ENCODE assay signal across 19 mouse cellular contexts in the genomic region with DNA sequence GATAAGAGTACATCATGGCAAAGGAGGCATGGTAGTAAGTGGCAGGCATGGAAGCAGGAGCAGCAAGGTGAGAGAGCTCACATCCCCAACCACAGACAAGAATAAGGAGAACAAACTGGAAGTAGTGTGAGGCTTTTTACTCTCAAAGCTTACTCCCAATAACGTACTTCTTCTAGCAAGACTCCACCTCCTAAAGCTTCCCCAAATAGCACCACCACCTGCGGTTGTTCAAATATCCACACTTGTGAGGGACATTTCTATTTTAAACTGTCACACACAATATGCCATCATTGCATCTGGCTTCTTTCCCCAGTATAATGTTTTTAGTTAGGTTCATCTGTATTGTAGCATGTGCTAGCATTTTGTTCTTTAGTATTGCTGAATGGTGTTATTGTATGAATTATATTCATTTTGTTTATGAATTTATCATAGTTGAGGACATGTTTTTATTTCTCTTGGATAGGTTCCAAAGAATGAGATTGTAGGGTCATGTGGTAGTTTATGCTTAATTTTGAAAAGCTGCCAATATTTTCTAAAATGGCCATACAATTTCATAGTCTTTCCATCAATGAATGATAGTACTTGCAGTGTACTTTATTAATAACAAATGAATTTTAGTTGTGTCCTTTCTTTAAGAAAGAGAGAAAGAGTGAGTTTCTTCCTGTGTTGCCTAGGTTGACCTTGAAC. TPM values are rescaled to one million over a fixed set of nuclear protein-coding genes. Genes with fewer than 3 reads are reported as not detected.
DNase-seq lines count a peak whose midpoint lies in the region; ATAC-seq and TF ChIP-seq lines count a peak whose summit lies in the region.
"Had no signal": no experiment of that assay in that cellular context is flagged by ENCODE, and none has a peak within 500 bp of the region (broad histone marks: within the 10 kb centered on the region; RNA-seq: fewer than 3 reads in every experiment).

No protein-coding gene starts in this region.

- no peak for TF ChIP-seq RAD21 in CH12.LX (IDR thresholded peaks at IDR 0.05; ENCODE audit: low read depth, low read length)

- peaks cover 0 to 57% of the 10 kb centered on the region in 2 experiments; a peak in 2 of 4 replicates for H3K4me1 ChIP-seq in CH12.LX (ENCODE audit: control insufficient read depth in 1 of 2, insufficient read depth in 2 of 2)
- H3K4me1 ChIP-seq in megakaryocyte, embryonic 14.5 days, result peaks cover 44% of the 10 kb centered on the region
- H3K4me1 ChIP-seq in kidney, embryonic 14.5 days (ENCODE audit: control insufficient read depth, insufficient read depth, low read length), result no peaks in the 10 kb centered on the region; the same call in 1 of the 2 replicates
- H3K4me1 ChIP-seq: embryonic facial prominence, embryonic 12.5 days; forebrain, embryonic 15.5 days had no signal

- in situ Hi-C loops in CH12.LX (cut with MboI; ENCODE audit: low pct_ligation_motif_present, low pct_unique_long_range_greater_than_20kb, low sequenced_read_pairs), result no loop called here

- WGBS in kidney, embryonic 14.5 days, result 86% methylated on average over 2 of the region's 2 CpGs

- peaks cover 79% of the 10 kb centered on the region for H3K79me2 ChIP-seq in CH12.LX (replicated peaks; ENCODE audit: control insufficient read depth, extremely low read depth, insufficient read depth, poor library complexity, severe bottlenecking)

- TF ChIP-seq CTCF in CH12.LX (conservative IDR thresholded peaks at IDR 0.05 in 1 of 2, IDR thresholded peaks at IDR 0.05 in 1 of 2; ENCODE audit: low read depth in 2 of 2, low read length in 2 of 2), result no peak

- H3K9me3 ChIP-seq in CH12.LX (replicated peaks; ENCODE audit: low read length), result no peaks in the 10 kb centered on the region
- no peaks in the 10 kb centered on the region for H3K9me3 ChIP-seq in megakaryocyte, embryonic 14.5 days
- no peaks in the 10 kb centered on the region for H3K9me3 ChIP-seq in kidney, embryonic 14.5 days (ENCODE audit: control insufficient read depth, low read length)
- H3K9me3 ChIP-seq: embryonic facial prominence, embryonic 12.5 days; forebrain, embryonic 15.5 days; heart, embryonic 12.5 days; hindbrain, embryonic 12.5 days; kidney, embryonic 15.5 days; liver, embryonic 12.5 days; lung, embryonic 15.5 days; neural tube, embryonic 15.5 days; stomach, embryonic 15.5 days had no signal

- no peak overlapping the region for H3K27ac ChIP-seq in CH12.LX (ENCODE audit: insufficient read depth, low read depth)
- H3K27ac ChIP-seq in kidney, embryonic 14.5 days (ENCODE audit: low read depth, low read length), result no peak overlapping the region
- H3K27ac ChIP-seq: embryonic facial prominence, embryonic 12.5 days; forebrain, embryonic 15.5 days; hindbrain, embryonic 12.5 days; kidney, embryonic 15.5 days; liver, embryonic 12.5 days; lung, embryonic 15.5 days; neural tube, embryonic 15.5 days; stomach, embryonic 15.5 days had no signal

- TF ChIP-seq EP300 in CH12.LX (IDR thresholded peaks at IDR 0.05; ENCODE audit: low read length), result no peak

- peaks cover 0 to 8% of the 10 kb centered on the region in 2 experiments for H3K36me3 ChIP-seq in CH12.LX (replicated peaks in 1 of 2; ENCODE audit: control insufficient read depth in 1 of 2, insufficient read depth in 1 of 2, low read length in 1 of 2)
- H3K36me3 ChIP-seq in megakaryocyte, embryonic 14.5 days (replicated peaks; ENCODE audit: low read length), result peaks cover 17% of the 10 kb centered on the region
- no peaks in the 10 kb centered on the region for H3K36me3 ChIP-seq in kidney, embryonic 14.5 days (ENCODE audit: control insufficient read depth, insufficient read depth, low read length)
- H3K36me3 ChIP-seq: embryonic facial prominence, embryonic 12.5 days; forebrain, embryonic 15.5 days; heart, embryonic 12.5 days; hindbrain, embryonic 12.5 days; kidney, embryonic 15.5 days; liver, embryonic 12.5 days; lung, embryonic 15.5 days; neural tube, embryonic 15.5 days; stomach, embryonic 15.5 days had no signal

- no peaks in the 10 kb centered on the region for H3K27me3 ChIP-seq in CH12.LX (replicated peaks)
- H3K27me3 ChIP-seq in megakaryocyte, embryonic 14.5 days (replicated peaks), result no peaks in the 10 kb centered on the region
- no peaks in the 10 kb centered on the region for H3K27me3 ChIP-seq in kidney, embryonic 14.5 days (ENCODE audit: control insufficient read depth, insufficient read depth, low read length)
- H3K27me3 ChIP-seq: embryonic facial prominence, embryonic 12.5 days; forebrain, embryonic 15.5 days; heart, embryonic 12.5 days; hindbrain, embryonic 12.5 days; kidney, embryonic 15.5 days; liver, embryonic 12.5 days; lung, embryonic 15.5 days; neural tube, embryonic 15.5 days; stomach, embryonic 15.5 days had no signal

- no peak overlapping the region for H3K4me3 ChIP-seq in CH12.LX (replicated peaks in 1 of 3; ENCODE audit: low read depth in 2 of 3, low read length in 2 of 3, poor library complexity in 1 of 3)
- H3K4me3 ChIP-seq in megakaryocyte, embryonic 14.5 days (replicated peaks), result peak overlapping the region; percentile 72
- no peak overlapping the region for H3K4me3 ChIP-seq in kidney, embryonic 14.5 days (ENCODE audit: low read length)
- H3K4me3 ChIP-seq: embryonic facial prominence, embryonic 12.5 days; forebrain, embryonic 15.5 days; heart, embryonic 12.5 days; hindbrain, embryonic 12.5 days; kidney, embryonic 15.5 days; liver, embryonic 12.5 days; lung, embryonic 15.5 days; neural tube, embryonic 15.5 days; stomach, embryonic 15.5 days had no signal

- no peak for TF ChIP-seq POLR2A in CH12.LX (IDR thresholded peaks at IDR 0.05; ENCODE audit: low read depth, low read length)

- H3K4me2 ChIP-seq in CH12.LX (ENCODE audit: insufficient read depth, low read depth, poor library complexity, severe bottlenecking), result no peak overlapping the region; the same call in 1 of the 2 replicates
- H3K4me2 ChIP-seq in kidney, embryonic 14.5 days (replicated peaks; ENCODE audit: low read depth, low read length), result no peak overlapping the region
- H3K4me2 ChIP-seq: embryonic facial prominence, embryonic 12.5 days; forebrain, embryonic 15.5 days; heart, embryonic 12.5 days; hindbrain, embryonic 12.5 days; kidney, embryonic 15.5 days; liver, embryonic 12.5 days; lung, embryonic 15.5 days; neural tube, embryonic 15.5 days; stomach, embryonic 15.5 days had no signal

- peak; percentile 96 for ATAC-seq in frontal cortex, adult (ENCODE audit: low TSS enrichment)
- no peak for ATAC-seq in kidney, embryonic 14.5 days (ENCODE audit: low FRiP score, low TSS enrichment)
- ATAC-seq: forebrain, embryonic 15.5 days; liver, embryonic 12.5 days had no signal

- dilution Hi-C loops in CH12.LX (cut with MboI; ENCODE audit: extremely low pct_ligation_motif_present, extremely low pct_unique_long_range_greater_than_20kb, low sequenced_read_pairs), result no loop called here

- H3K9ac ChIP-seq in CH12.LX (ENCODE audit: insufficient read depth, low read depth), result no peak overlapping the region
- H3K9ac ChIP-seq in kidney, embryonic 14.5 days (ENCODE audit: low read depth, low read length), result no peak overlapping the region
- H3K9ac ChIP-seq: embryonic facial prominence, embryonic 12.5 days; forebrain, embryonic 15.5 days; heart, embryonic 12.5 days; hindbrain, embryonic 12.5 days; kidney, embryonic 15.5 days; liver, embryonic 12.5 days; lung, embryonic 15.5 days; neural tube, embryonic 15.5 days; stomach, embryonic 15.5 days had no signal

- no peak for DNase-seq in frontal cortex, postnatal 14 days (ENCODE audit: low spot score in 2 of 2)
- DNase-seq in layer of hippocampus, adult 9-11 months, result peak; percentile 38
- DNase-seq in layer of hippocampus, postnatal 10 days (ENCODE audit: low spot score in 2 of 2), result no peak
- no peak for DNase-seq in CH12.LX (ENCODE audit: extremely low read depth)
- DNase-seq in adrenal gland, postnatal 25 days, result no peak
- DNase-seq: B cell, adult 2 months; spleen, adult 18-20 months had no signal

TF ChIP-seq in CH12.LX, 34 proteins besides CTCF, POLR2A, EP300 and RAD21:
- no peak for TF ChIP-seq NELFE (IDR thresholded peaks at IDR 0.05; ENCODE audit: low read depth, low read length)
- no peak for TF ChIP-seq RCOR1 (conservative IDR thresholded peaks at IDR 0.05; ENCODE audit: low read depth, low read length)
- no peak for TF ChIP-seq SIN3A (IDR thresholded peaks at IDR 0.05; ENCODE audit: low read length)
- no peak for TF ChIP-seq HCFC1 (IDR thresholded peaks at IDR 0.05; ENCODE audit: low read depth, low read length)
- TF ChIP-seq MEF2A (IDR thresholded peaks at IDR 0.05; ENCODE audit: borderline replicate concordance, low read depth, low read length), result peak; percentile 33; the same call in 1 of the 2 replicates
- no peak for TF ChIP-seq USF2 (conservative IDR thresholded peaks at IDR 0.05; ENCODE audit: low read depth, low read length)

RNA-seq across cellular contexts. Expression of a gene that starts 9.4 kb away (rescaled TPM):
- total RNA-seq in layer of hippocampus, postnatal 10 days (2021), result 10 to 100 TPM; 79.1 to 79.4 TPM
- total RNA-seq in CH12.LX (2012; rRNA removed), result 34.9 and 39.1 TPM in 2 replicates
- total RNA-seq in CH12.LX (2014; rRNA removed), result 40.3 and 45.7 TPM in 2 replicates
- polyA plus RNA-seq in CH12.LX (2012; ENCODE audit: insufficient read length, low read depth), result 49.3 and 49.9 TPM in 2 replicates
- polyA plus RNA-seq in megakaryocyte, embryonic 14.5 days (2012; ENCODE audit: insufficient read depth, low replicate concordance), result 0.97 and 1.0 TPM in 2 replicates
- 82.9 and 88.5 TPM in 2 replicates for total RNA-seq in adrenal gland, postnatal 25 days (2021)
- 17.4 and 22.3 TPM in 2 replicates for polyA plus RNA-seq in kidney, embryonic 14.5 days (2014; fragmentation: Nextera tagmentation; extraction: Ambion mirVana)
